Mouse (Mus musculus): ENCODE measurements around the gene Prss41.

GRCm38 (mm10) chr17:23876741-23877140 is 32.8 kb upstream of the Prss41 start:
- TF ChIP-seq CTCF (IDR thresholded peaks at IDR 0.05; ENCODE audit: extremely low read depth, insufficient read length, insufficient replicate concordance, low read depth, low read length) = no peak
- no peak for TF ChIP-seq POLR2A (IDR thresholded peaks at IDR 0.05; ENCODE audit: low read depth, low read length)

Data from small intestine, adult 2 months (tissue).